Mouse (Mus musculus) embryo, embryonic 10 days (tissue): Measurements from ENCODE around the gene Gm8764.
"Not testable (repeated sequence)": the region's sequence is repeated elsewhere in the genome, so short reads cannot be mapped to it uniquely, and the experiment has no call there.

Experiments used
- DNase-seq: peaks from one replicate; pipeline ENCODE4 v3.0.0-alpha.2; 2015; ENCODE audit warnings: low spot score

The Gm8764 gene

GRCm38 (mm10) chr10:104159706-104160105 lies at the start of gene Gm8764:
TSS of gene Gm8764 (plus strand) at chr10:104160006.
- not testable (repeated sequence) for DNase-seq

GRCm38 (mm10) chr10:104110044-104110443 lies 49.8 kb upstream of the Gm8764 start:
- no peak for DNase-seq

GRCm38 (mm10) chr10:104118312-104118711 lies 41.5 kb upstream of the Gm8764 start:
- no peak for DNase-seq

GRCm38 (mm10) chr10:104142687-104143086 lies 17.1 kb upstream of the Gm8764 start, which contains the start of gene Gm21293:
TSS of gene Gm21293 (plus strand) at chr10:104142987.
- not testable (repeated sequence) for DNase-seq

- DNase-seq: not testable (repeated sequence)
These were observed 8.6 kb upstream of the Gm8764 start, which contains the start of gene Gm6763 for GRCm38 (mm10) chr10:104151197-104151596. TSS of gene Gm6763 (plus strand) at chr10:104151497.

- not testable (repeated sequence) for DNase-seq
These were observed 8.4 kb downstream of the Gm8764 start, which contains the start of gene Gm21304 for GRCm38 (mm10) chr10:104168215-104168614. TSS of gene Gm21304 (plus strand) at chr10:104168515.

- DNase-seq: not testable (repeated sequence)
These were observed 16.9 kb downstream of the Gm8764 start, which contains the start of gene Gm21312 for GRCm38 (mm10) chr10:104176724-104177123. TSS of gene Gm21312 (plus strand) at chr10:104177024.

GRCm38 (mm10) chr10:104185233-104185632 lies 25.4 kb downstream of the Gm8764 start, which contains the start of gene Gm20765:
TSS of gene Gm20765 (plus strand) at chr10:104185533.
- DNase-seq: not testable (repeated sequence)

GRCm38 (mm10) chr10:104193742-104194141 lies 33.9 kb downstream of the Gm8764 start, which contains the start of gene Gm4340:
TSS of gene Gm4340 (plus strand) at chr10:104194042.
- not testable (repeated sequence) for DNase-seq

- DNase-seq: no peak
These were observed 49.8 kb downstream of the Gm8764 start for GRCm38 (mm10) chr10:104209655-104210054.

- no peak for DNase-seq
These were observed 50.6 kb downstream of the Gm8764 start for GRCm38 (mm10) chr10:104210268-104210990.
